Mouse (Mus musculus) heart, postnatal 36 days (tissue): ENCODE data around the gene Plg. TPM values are rescaled to one million over a fixed set of nuclear protein-coding genes. Genes with fewer than 3 reads are reported as not detected.
A peak's percentile ranks its signal among the peaks of the same experiment; 100 is the strongest.

Experiments
- DNase-seq, 2 experiments: peaks; one replicate each; pipeline ENCODE4 v3.0.0; 2021 to 2022
- intact Hi-C: fragments of 180-260 bp; cut with DNase I; formaldehyde crosslinking; loops from one replicate; pipeline ENCODE4 v1.15.1; 2025
- total RNA-seq, 2 experiments: library from RNA; stranded (reverse); gene quantifications; 2 replicates each; pipeline ENCODE4 v1.2.3; 2021

The Plg gene
- total RNA-seq, 2 experiments from 2014 or later, result not detected

- intact Hi-C loops, result no loop called here
- DNase-seq, result no peak
Measured at GRCm38 (mm10) chr17:12382531-12382930, 4.1 kb downstream of the Plg start.

DNA sequence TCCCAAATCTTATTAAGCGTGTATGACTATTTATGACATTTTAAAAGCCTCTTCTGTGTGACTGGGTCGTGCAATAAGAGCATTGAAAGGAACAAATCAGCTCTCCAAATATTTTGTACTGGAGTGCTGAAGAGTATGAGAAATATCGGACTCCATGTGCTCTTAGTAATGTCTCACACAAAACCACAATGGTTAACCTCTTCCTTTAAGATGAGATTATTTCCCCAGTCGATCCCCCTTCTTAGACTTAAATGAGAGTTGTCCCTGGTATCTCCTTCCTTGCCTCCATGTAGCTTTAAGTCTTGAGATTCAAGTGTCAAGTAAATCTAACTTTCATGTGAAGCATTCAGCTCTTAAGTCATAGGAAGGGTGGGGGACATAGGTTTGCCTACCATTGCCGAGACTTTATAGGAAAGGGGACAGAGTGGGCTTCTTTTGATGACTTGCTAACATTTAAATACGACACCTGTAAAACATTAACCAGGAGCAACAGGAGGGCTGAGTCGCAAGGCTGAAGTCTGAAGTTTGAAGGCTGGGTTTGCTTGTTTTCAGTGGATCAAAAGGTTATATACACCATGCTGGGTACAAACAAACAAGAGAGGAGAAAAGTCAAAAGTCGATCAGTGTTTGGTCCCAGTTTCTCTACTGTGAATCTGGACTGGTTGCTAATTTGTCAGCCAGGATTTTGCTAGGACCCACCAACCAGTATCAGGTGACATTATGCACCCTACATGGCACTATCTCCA lies 6.8 kb downstream of the Plg start:
- DNase-seq, result no peak
- intact Hi-C loops, result no loop called here

DNA sequence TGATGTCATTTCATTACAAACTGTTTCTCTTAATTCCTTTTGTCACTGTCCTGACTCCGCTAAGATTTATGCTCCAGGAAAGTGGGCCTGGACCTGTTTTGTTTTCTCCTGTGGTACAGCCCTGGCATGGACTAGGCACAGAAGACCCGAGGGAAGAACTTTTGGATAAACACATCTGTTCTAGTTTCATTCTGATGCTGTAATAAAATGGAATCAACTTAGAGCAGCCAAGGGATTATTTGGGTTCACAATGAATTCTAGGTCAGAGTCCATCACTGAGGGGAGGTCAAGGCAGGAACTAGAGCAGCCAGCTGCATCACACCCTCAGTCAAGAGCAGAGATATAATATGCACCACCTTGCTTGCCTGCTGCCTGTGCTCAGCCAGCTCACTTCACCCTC lies 9.4 kb downstream of the Plg start:
- intact Hi-C loops, result no loop called here
- no peak for DNase-seq

DNA sequence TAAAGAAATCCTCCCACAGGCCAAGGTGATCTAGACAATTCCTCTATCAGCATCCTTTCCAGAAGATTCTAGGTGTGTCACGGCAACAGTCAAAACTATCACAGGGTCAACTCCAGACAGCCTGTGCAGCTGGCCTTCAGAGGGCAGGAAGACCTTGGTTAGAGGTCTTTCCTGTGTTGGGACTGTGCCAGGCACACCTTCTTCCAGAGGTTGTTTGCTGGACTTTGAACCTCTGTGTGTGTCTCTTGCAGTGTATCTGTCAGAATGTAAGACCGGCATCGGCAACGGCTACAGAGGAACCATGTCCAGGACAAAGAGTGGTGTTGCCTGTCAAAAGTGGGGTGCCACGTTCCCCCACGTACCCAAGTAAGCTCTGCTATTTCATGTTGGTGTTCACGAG lies 9.8 kb downstream of the Plg start:
- DNase-seq, result no peak
- intact Hi-C loops, result no loop called here

- DNase-seq, result no peak
- intact Hi-C loops, result no loop called here
Measured at GRCm38 (mm10) chr17:12396163-12396677, 17.8 kb downstream of the Plg start.

GRCm38 (mm10) chr17:12403420-12403819 lies 25.0 kb downstream of the Plg start:
- DNase-seq, result no peak
- intact Hi-C loops, result no loop called here

DNA sequence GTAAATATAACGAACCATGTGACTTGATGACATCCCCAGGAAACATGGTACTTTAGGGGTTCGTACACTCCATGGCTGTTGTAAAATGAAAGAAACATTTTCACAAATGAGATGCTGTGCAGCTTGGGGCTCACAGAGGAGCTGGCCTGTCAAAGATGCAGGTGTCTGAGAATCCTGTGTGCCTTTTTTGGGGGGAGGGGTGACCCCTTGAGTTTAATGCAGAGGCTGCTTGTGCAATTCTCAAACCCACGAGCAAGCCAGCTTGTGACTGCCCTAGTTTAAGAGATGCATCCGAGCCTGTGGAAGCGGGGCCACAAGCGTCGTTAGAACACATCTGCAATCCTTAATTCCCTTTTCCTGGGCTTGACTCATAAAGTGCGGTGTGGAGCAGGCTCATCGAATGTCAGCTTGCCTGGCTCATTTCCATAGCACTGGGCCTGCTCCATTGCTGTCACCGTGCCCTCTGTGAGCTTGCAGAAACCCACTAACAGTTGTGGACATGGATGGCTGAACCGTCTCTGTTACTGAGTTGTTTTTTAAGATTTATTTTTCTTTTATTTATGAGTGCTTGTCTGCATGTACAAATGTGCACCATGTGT lies 31.0 kb downstream of the Plg start:
- intact Hi-C loops, result no loop called here
- DNase-seq, result no peak

- peak in 1 of 2 experiments; percentile 32 for DNase-seq
Measured at GRCm38 (mm10) chr17:12412181-12412890, 33.9 kb downstream of the Plg start.

GRCm38 (mm10) chr17:12412891-12413237 lies 34.5 kb downstream of the Plg start:
- intact Hi-C loops, result no loop called here

More at GRCm38 (mm10) chr17:12412181-12412890, 33.9 kb downstream of the Plg start:
- intact Hi-C loops, result no loop called here

GRCm38 (mm10) chr17:12415031-12415735 lies 36.8 kb downstream of the Plg start:
- intact Hi-C loops, result loop anchor here (5.0 kb wide), 1 partner anchor 577 kb away; the partner anchor contains the start of gene Wtap
- no peak for DNase-seq

More at GRCm38 (mm10) chr17:12412891-12413237, 34.5 kb downstream of the Plg start:
- no peak for DNase-seq

GRCm38 (mm10) chr17:12415741-12416140 lies 37.3 kb downstream of the Plg start:
- DNase-seq, result no peak
- intact Hi-C loops, result loop anchor here (1.0 to 5.0 kb wide), 6 partner anchors 39 to 593 kb away; partner anchors contain the start of gene Wtap

- intact Hi-C loops, result loop anchor here (1.0 to 5.0 kb wide), 6 partner anchors 38 to 592 kb away; partner anchors contain the start of gene Wtap
- peak; percentile 85 to 87 for DNase-seq
Measured at GRCm38 (mm10) chr17:12416250-12416895, 38.0 kb downstream of the Plg start.

- no peak for DNase-seq
- intact Hi-C loops, result loop anchor here (5.0 kb wide), 1 partner anchor 573 kb away; the partner anchor contains the start of gene Wtap
Measured at GRCm38 (mm10) chr17:12419491-12420079, 41.2 kb downstream of the Plg start.

GRCm38 (mm10) chr17:12420886-12421574 lies 42.6 kb downstream of the Plg start:
- intact Hi-C loops, result no loop called here
- DNase-seq, result no peak

DNA sequence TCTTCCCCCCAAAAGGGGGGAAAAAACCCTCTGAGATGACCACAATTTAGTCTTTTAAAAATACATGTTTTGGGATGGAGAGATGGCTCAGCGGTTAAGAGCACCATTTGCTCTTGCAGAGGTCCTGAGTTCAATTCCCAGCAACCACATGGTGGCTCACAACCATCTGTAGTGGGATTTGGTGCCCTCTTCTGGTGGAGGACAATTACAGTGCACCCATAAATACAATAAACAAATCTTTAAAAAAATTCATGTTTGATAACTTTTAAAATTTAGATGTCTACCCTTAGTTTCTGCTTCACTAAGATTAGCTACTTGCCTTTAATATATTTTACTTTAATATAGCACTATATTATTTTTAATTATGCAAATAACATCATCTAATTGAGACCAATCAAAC lies 43.7 kb downstream of the Plg start:
- no peak for DNase-seq
- intact Hi-C loops, result no loop called here

- no peak for DNase-seq
- intact Hi-C loops, result no loop called here
Measured at GRCm38 (mm10) chr17:12427156-12427555, 48.7 kb downstream of the Plg start.

DNA sequence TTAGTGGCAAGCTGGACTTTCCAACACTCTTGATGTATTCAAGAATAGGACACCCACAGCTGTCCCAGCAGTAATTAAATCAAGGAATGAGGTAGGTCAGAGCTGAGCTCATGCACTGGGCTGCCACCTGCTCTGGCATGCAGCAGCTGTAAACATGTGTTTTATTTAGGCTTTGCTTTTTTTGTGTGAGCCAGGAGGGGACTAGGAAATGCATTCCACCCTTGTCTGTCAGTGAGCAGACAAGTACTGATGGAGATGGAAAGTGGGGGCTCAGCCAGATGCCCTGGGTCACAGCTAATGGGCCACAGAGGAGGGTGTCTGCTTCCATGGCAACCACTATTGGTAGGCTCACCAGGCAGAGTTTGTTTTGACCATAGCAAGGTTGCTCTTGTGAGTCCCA lies 50.0 kb downstream of the Plg start:
- intact Hi-C loops, result no loop called here
- DNase-seq, result no peak

- no peak for DNase-seq
- intact Hi-C loops, result no loop called here
Measured at GRCm38 (mm10) chr17:12431707-12432106, 53.3 kb downstream of the Plg start.

GRCm38 (mm10) chr17:12437771-12438170 lies 59.4 kb downstream of the Plg start:
- intact Hi-C loops, result no loop called here
- no peak for DNase-seq
